Mouse (Mus musculus) brain, embryonic 14.5 days (tissue): ENCODE results near the gene Ranbp3.

ENCODE experiments used
- CTCF ChIP-seq: fragments of 200-500 bp; IDR thresholded peaks from 2 replicates; pipeline ENCODE4 v1.5.1; 2012; ENCODE audit warnings: inconsistent platforms, mild to moderate bottlenecking, moderate library complexity, borderline replicate concordance; ENCODE audit not compliant: insufficient read depth, insufficient read length; ENCODE audit errors: extremely low read depth
- POLR2A ChIP-seq: fragments of 200-500 bp; IDR thresholded peaks from 2 replicates; pipeline ENCODE4 v1.6.1; 2012; ENCODE audit warnings: mild to moderate bottlenecking, inconsistent platforms, borderline replicate concordance; ENCODE audit not compliant: poor library complexity, insufficient read depth, insufficient read length, severe bottlenecking; ENCODE audit errors: extremely low read depth

DNA sequence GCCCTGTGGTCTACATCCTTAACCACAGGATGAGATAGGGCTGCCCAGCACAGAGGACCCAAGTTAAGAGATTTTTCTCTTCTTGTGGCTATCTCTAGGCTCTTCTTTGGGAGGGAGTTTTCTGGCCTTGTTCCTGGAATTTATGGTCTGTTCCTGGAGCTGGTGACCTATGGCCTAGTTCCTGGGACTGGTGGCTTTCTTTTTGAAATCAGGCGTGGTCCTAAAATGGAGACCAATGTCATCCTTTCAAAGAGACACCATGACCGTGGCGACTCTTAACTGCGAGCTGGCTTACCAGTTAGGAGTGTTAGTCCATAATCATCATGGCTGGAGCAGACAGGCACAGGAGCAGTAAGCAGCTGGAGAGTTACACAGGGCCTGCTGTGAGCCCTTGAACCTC lies 6.7 kb upstream of the Ranbp3 start:
- TF ChIP-seq CTCF: no peak
- no peak for TF ChIP-seq POLR2A
